In the genomic region with DNA sequence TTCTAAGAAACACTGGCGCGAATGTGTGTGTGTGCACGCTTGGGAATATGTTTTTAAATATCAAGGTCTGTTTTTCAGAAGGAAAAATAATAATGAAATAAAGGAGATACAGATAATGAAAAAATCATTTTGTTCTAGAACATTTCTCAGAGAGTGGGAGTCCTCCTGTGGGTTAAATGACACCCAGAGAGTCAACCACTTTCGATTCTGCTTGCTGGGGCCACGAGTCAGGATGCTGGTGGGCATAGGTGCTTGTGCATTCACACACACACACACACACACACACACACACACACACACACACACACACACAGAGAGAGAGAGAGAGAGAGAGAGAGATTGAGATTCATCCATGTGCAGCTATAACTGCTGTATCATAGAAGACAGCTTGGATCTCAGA, we compare ENCODE assay signal across 17 mouse cellular contexts.
A peak's percentile ranks its signal among the peaks of the same experiment; 100 is the strongest.
DNase-seq lines count a peak whose midpoint lies in the region; ATAC-seq and TF ChIP-seq lines count a peak whose summit lies in the region.
"Had no signal": no experiment of that assay in that cellular context is flagged by ENCODE, and none has a peak within 500 bp of the region (broad histone marks: within the 10 kb centered on the region; RNA-seq: fewer than 3 reads in every experiment).

No protein-coding gene starts in this region.

- no peak for TF ChIP-seq CTCF in heart, postnatal 0 days (IDR thresholded peaks at IDR 0.05; ENCODE audit: low read depth)
- TF ChIP-seq CTCF in lung, embryonic 14.5 days (IDR thresholded peaks at IDR 0.05; ENCODE audit: low read depth) = no peak
- no peak for TF ChIP-seq CTCF in liver, embryonic 14.5 days (IDR thresholded peaks at IDR 0.05; ENCODE audit: low read depth)
- no peak for TF ChIP-seq CTCF in left cerebral cortex, adult 2 months (IDR thresholded peaks at IDR 0.05)

- H3K9me3 ChIP-seq in heart, postnatal 0 days (replicated peaks; ENCODE audit: control insufficient read depth, low read length) = no peaks in the 10 kb centered on the region
- no peaks in the 10 kb centered on the region for H3K9me3 ChIP-seq in lung, embryonic 14.5 days (ENCODE audit: low read depth, low read length)
- no peaks in the 10 kb centered on the region for H3K9me3 ChIP-seq in embryonic facial prominence, embryonic 10.5 days
- H3K9me3 ChIP-seq in liver, embryonic 14.5 days (ENCODE audit: control insufficient read depth, low read length) = no peaks in the 10 kb centered on the region
- H3K9me3 ChIP-seq in forebrain, embryonic 14.5 days (replicated peaks; ENCODE audit: control insufficient read depth, low read length) = no peaks in the 10 kb centered on the region
- H3K9me3 ChIP-seq: forebrain, embryonic 12.5 days; hindbrain, embryonic 12.5 days had no signal

- TF ChIP-seq EP300 in heart, postnatal 0 days (IDR thresholded peaks at IDR 0.05; ENCODE audit: low read depth) = no peak
- no peak for TF ChIP-seq EP300 in liver, embryonic 14.5 days (IDR thresholded peaks at IDR 0.05; ENCODE audit: low read depth)

- H3K9ac ChIP-seq in heart, postnatal 0 days (replicated peaks; ENCODE audit: low read depth, low read length) = no peak overlapping the region
- H3K9ac ChIP-seq in lung, embryonic 14.5 days = peak overlapping the region; percentile 57; the same call in 1 of the 2 replicates
- no peak overlapping the region for H3K9ac ChIP-seq in liver, embryonic 14.5 days (replicated peaks)
- no peak overlapping the region for H3K9ac ChIP-seq in forebrain, embryonic 14.5 days (ENCODE audit: low read length)
- H3K9ac ChIP-seq: forebrain, embryonic 12.5 days; hindbrain, embryonic 12.5 days had no signal

- ATAC-seq in heart, postnatal 0 days (ENCODE audit: insufficient read depth, low read depth) = no peak
- no peak for ATAC-seq in lung, embryonic 14.5 days (ENCODE audit: insufficient read depth)
- no peak for ATAC-seq in liver, embryonic 14.5 days (ENCODE audit: insufficient read depth)
- no peak for ATAC-seq in forebrain, embryonic 14.5 days
- ATAC-seq: midbrain, embryonic 16.5 days had no signal

- intact Hi-C loops in heart, postnatal 10 days (cut with DNase I) = loop anchor here (5.0 kb wide), 1 partner anchor 103 kb away; no protein-coding TSS in a partner anchor
- intact Hi-C loops in left cerebral cortex, adult 2 months (cut with DNase I) = no loop called here

- peak overlapping the region; percentile 45 for H3K4me2 ChIP-seq in heart, postnatal 0 days (ENCODE audit: low read depth, low read length)
- H3K4me2 ChIP-seq in lung, embryonic 14.5 days = peak overlapping the region; percentile 51
- peak overlapping the region; percentile 22; the same call in 1 of the 2 replicates for H3K4me2 ChIP-seq in liver, embryonic 14.5 days (ENCODE audit: low read depth)
- H3K4me2 ChIP-seq in forebrain, embryonic 14.5 days (ENCODE audit: low read length) = no peak overlapping the region
- H3K4me2 ChIP-seq: forebrain, embryonic 12.5 days; hindbrain, embryonic 12.5 days had no signal

- DNase-seq in heart, postnatal 0 days (ENCODE audit: low spot score) = no peak
- DNase-seq in heart, postnatal 10 days = no peak
- no peak for DNase-seq in lung, embryonic 14.5 days
- DNase-seq in lung, adult 18-20 months = no peak
- no peak for DNase-seq in embryonic facial prominence, embryonic 10.5 days (ENCODE audit: low spot score)
- no peak for DNase-seq in liver, embryonic 14.5 days (ENCODE audit: low read depth in 3 of 3, low spot score in 3 of 3)
- DNase-seq in forebrain, embryonic 14.5 days (ENCODE audit: low spot score) = no peak
- DNase-seq in left cerebral cortex, adult 2 months (ENCODE audit: extremely low spot score in 1 of 2, low spot score in 2 of 2) = no peak
- DNase-seq: cerebellum, adult 9-11 months; kidney, postnatal 36 days; lung, postnatal 36 days; retina, postnatal 1 day; thymus, adult 18-20 months had no signal

- H3K4me3 ChIP-seq in heart, postnatal 0 days (ENCODE audit: low read depth, low read length) = peak overlapping the region; percentile 48
- peak overlapping the region; percentile 35 for H3K4me3 ChIP-seq in lung, embryonic 14.5 days (ENCODE audit: low read depth, low read length)
- peak overlapping the region; percentile 11; the same call in 1 of the 2 replicates for H3K4me3 ChIP-seq in embryonic facial prominence, embryonic 10.5 days
- H3K4me3 ChIP-seq in liver, embryonic 14.5 days (ENCODE audit: insufficient read depth in 1 of 2, low read depth in 2 of 2, low read length in 2 of 2) = peak overlapping the region in 1 of 2 experiments; percentile 40; a peak in 2 of 4 replicates
- no peak overlapping the region for H3K4me3 ChIP-seq in forebrain, embryonic 14.5 days (ENCODE audit: low read depth, low read length)
- no peak overlapping the region for H3K4me3 ChIP-seq in left cerebral cortex, adult 2 months
- H3K4me3 ChIP-seq: forebrain, embryonic 12.5 days; hindbrain, embryonic 12.5 days had no signal

- 0 out of 2 replicates have a peak overlapping the region, but pooled peaks have one; percentile 78 for H3K27ac ChIP-seq in heart, postnatal 0 days (ENCODE audit: low read depth)
- no peak overlapping the region for H3K27ac ChIP-seq in lung, embryonic 14.5 days (ENCODE audit: low read depth)
- H3K27ac ChIP-seq in embryonic facial prominence, embryonic 10.5 days (replicated peaks) = no peak overlapping the region
- no peak overlapping the region for H3K27ac ChIP-seq in liver, embryonic 14.5 days
- no peak overlapping the region for H3K27ac ChIP-seq in forebrain, embryonic 14.5 days (ENCODE audit: low read depth, low read length)
- no peak overlapping the region; the same call in 1 of the 2 replicates for H3K27ac ChIP-seq in left cerebral cortex, adult 2 months
- H3K27ac ChIP-seq: forebrain, embryonic 12.5 days; hindbrain, embryonic 12.5 days had no signal

- no peaks in the 10 kb centered on the region for H3K36me3 ChIP-seq in heart, postnatal 0 days (replicated peaks; ENCODE audit: control insufficient read depth, insufficient read depth, low read length)
- H3K36me3 ChIP-seq in lung, embryonic 14.5 days (ENCODE audit: insufficient read depth) = no peaks in the 10 kb centered on the region
- no peaks in the 10 kb centered on the region for H3K36me3 ChIP-seq in embryonic facial prominence, embryonic 10.5 days (replicated peaks)
- no peaks in the 10 kb centered on the region for H3K36me3 ChIP-seq in liver, embryonic 14.5 days (replicated peaks; ENCODE audit: control insufficient read depth, insufficient read depth, low read depth)
- H3K36me3 ChIP-seq in forebrain, embryonic 14.5 days (ENCODE audit: control insufficient read depth, insufficient read depth, low read length) = no peaks in the 10 kb centered on the region
- H3K36me3 ChIP-seq: forebrain, embryonic 12.5 days; hindbrain, embryonic 12.5 days had no signal

- no peaks in the 10 kb centered on the region for H3K4me1 ChIP-seq in heart, postnatal 0 days (ENCODE audit: control insufficient read depth, insufficient read depth)
- H3K4me1 ChIP-seq in lung, embryonic 14.5 days (ENCODE audit: insufficient read depth) = no peaks in the 10 kb centered on the region
- H3K4me1 ChIP-seq in embryonic facial prominence, embryonic 10.5 days = peaks cover 8% of the 10 kb centered on the region
- H3K4me1 ChIP-seq in liver, embryonic 14.5 days (replicated peaks; ENCODE audit: control insufficient read depth in 2 of 2, insufficient read depth in 2 of 2, low read length in 1 of 2) = peaks cover 0 to 2% of the 10 kb centered on the region in 2 experiments; a peak in 2 of 4 replicates
- H3K4me1 ChIP-seq in forebrain, embryonic 14.5 days (ENCODE audit: control insufficient read depth, insufficient read depth, low read length) = no peaks in the 10 kb centered on the region
- H3K4me1 ChIP-seq: forebrain, embryonic 12.5 days; hindbrain, embryonic 12.5 days had no signal

- no peaks in the 10 kb centered on the region for H3K27me3 ChIP-seq in heart, postnatal 0 days (ENCODE audit: control insufficient read depth, insufficient read depth, low read length)
- no peaks in the 10 kb centered on the region for H3K27me3 ChIP-seq in lung, embryonic 14.5 days (ENCODE audit: insufficient read depth, low read length)
- no peaks in the 10 kb centered on the region for H3K27me3 ChIP-seq in embryonic facial prominence, embryonic 10.5 days (replicated peaks; ENCODE audit: low read depth, poor library complexity, severe bottlenecking)
- H3K27me3 ChIP-seq in liver, embryonic 14.5 days (ENCODE audit: control insufficient read depth, insufficient read depth, low read length) = peaks cover 6% of the 10 kb centered on the region
- H3K27me3 ChIP-seq in forebrain, embryonic 14.5 days (replicated peaks; ENCODE audit: control insufficient read depth, insufficient read depth, low read length) = no peaks in the 10 kb centered on the region
- H3K27me3 ChIP-seq: CH12.LX; forebrain, embryonic 12.5 days; hindbrain, embryonic 12.5 days had no signal

- 75% methylated on average over 5 of the region's 5 CpGs for WGBS in heart, postnatal 0 days
- 80% methylated on average over 5 of the region's 5 CpGs for WGBS in lung, embryonic 14.5 days
- WGBS in embryonic facial prominence, embryonic 10.5 days = 86% methylated on average over 5 of the region's 5 CpGs
- WGBS in liver, embryonic 14.5 days (ENCODE audit: insufficient replicate concordance) = 46% methylated on average over 5 of the region's 5 CpGs
- 94% methylated on average over 5 of the region's 5 CpGs for WGBS in forebrain, embryonic 14.5 days

Comparison
In these comparisons a context has a peak if more than half of its experiments do, and no peak if none do; other contexts are left out.
1. H3K4me3 ChIP-seq: peak in heart, postnatal 0 days (single experiment), lung, embryonic 14.5 days (single experiment) and embryonic facial prominence, embryonic 10.5 days (single experiment); none in forebrain, embryonic 14.5 days (single experiment) and left cerebral cortex, adult 2 months (single experiment).